Mouse (Mus musculus) stomach, postnatal 0 days (tissue): Measurements from ENCODE around the gene Sez6l.

Experiments
- CTCF ChIP-seq: IDR thresholded peaks from 2 replicates; pipeline ENCODE4 v1.5.1; 2016; ENCODE audit warnings: antibody characterized with exemption, low read depth, mild to moderate bottlenecking, moderate library complexity
- EP300 ChIP-seq: optimal IDR thresholded peaks from 2 replicates; pipeline ENCODE3; 2016; ENCODE audit warnings: antibody characterized with exemption

GRCm38 (mm10) chr5:112576361-112576992 lies 508 bp downstream of the Sez6l start:
- TF ChIP-seq CTCF (no peak), EP300 (no peak)
